Mouse (Mus musculus) lung, postnatal 14 days (tissue): Measurements from ENCODE around the gene Dlg5.
A peak's percentile ranks its signal among the peaks of the same experiment; 100 is the strongest.

ENCODE experiments used
- DNase-seq: peaks from one replicate; pipeline ENCODE4 v3.0.0; 2021

Dlg5 gene

DNA sequence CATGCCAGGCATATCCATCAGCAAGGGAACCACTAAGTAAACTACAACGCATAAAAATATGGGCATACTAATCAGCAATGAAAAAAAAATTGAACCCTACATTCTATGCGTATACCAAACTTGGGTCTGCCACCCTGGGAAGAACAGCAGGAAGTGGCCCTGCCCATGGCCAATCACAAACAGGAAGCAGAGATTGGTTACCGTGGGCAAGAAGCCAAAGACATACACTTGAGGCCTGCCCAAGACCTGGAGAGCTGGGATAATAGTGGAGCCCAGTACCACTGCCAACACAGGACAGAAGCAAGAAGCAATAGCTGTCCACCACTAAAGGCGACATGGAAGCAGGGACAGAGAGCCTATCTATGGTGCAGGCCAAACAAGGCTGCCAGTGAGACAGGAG lies 146.9 kb downstream of the Dlg5 start:
- peak; percentile 39 for DNase-seq

GRCm38 (mm10) chr14:24094656-24095055 lies 151.1 kb downstream of the Dlg5 start:
- no peak for DNase-seq

- DNase-seq = no peak
These were observed 152.5 kb downstream of the Dlg5 start for GRCm38 (mm10) chr14:24093221-24093620.

DNA sequence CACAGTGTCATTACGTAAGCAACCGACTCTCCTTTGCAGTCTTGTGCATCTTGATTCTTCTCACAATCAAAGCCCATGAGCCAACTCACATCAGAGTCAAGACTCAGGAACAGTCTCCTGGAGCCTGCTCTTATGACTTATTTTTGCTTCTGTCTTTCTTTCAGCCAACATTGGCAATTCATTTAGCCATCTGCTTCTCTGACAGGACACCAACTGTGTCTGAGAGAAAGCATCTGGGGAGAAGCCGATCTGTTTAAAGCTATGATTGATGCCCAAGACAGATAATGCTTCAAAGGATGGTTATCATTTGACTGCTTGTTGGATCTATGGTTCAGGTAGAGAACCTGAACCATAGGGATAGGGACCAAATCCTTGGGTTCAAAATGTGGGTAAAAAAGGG lies 153.3 kb downstream of the Dlg5 start:
- DNase-seq = no peak

GRCm38 (mm10) chr14:24090790-24091189 lies 154.9 kb downstream of the Dlg5 start:
- no peak for DNase-seq

DNA sequence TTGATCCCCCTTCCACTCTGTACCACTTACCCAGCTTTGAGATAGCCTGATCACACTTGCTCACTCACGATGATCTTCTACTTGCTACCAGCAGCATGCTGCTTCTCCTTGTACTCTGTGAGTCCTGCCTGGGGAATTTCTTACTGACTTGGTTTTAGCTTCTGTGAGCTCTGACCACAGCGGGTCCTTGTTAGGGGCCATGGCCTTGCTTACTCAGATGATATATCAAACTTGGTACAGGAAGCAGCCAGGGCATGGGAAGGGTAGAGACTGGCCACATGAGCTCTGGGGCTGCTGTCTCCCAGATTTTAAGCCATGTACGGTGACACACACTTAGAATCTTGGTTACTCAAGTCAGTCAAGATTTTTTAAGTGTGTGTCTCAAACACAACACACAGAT lies 156.5 kb downstream of the Dlg5 start:
- no peak for DNase-seq

DNA sequence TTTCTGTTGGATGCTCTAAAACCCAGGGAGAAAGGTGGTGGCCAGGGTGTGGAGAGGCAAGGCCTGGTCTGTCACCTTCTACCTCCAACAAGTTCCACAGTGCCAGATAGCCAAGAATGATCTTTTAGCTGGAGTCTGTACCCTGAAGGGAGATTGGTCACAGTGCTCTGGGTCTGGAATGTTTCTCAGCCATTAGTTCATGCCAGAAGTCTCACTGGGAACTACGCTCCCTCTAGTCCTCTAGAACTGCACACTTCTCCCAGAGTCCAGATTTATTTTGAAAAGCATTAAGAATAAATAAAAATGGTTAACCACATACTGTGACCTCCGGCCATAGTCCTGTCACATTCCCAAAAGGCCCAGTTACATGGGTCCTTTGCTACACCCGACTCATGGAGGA lies 158.3 kb downstream of the Dlg5 start:
- no peak for DNase-seq

DNA sequence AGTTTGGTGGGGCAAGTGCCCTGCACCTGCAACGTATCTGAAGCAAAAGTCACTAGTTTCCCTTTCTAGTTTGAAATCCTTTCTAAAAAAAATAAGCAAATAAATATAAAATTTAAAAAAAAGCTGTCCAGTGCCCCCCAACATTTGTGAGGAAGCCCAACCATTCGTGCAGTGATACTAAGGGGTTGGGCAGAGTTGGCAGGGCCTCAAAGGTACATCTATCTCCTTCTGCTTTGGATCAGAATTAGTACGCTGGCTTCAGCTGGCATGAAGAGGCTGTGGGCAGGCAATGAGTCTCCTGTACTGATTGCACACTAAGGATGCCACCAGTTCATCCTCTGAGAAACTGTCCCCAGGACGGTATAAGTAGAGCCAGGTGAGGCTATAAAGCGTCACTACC lies 159.2 kb downstream of the Dlg5 start:
- no peak for DNase-seq
